Comparison of ENCODE assay signal across 22 mouse cellular contexts in the genomic region with DNA sequence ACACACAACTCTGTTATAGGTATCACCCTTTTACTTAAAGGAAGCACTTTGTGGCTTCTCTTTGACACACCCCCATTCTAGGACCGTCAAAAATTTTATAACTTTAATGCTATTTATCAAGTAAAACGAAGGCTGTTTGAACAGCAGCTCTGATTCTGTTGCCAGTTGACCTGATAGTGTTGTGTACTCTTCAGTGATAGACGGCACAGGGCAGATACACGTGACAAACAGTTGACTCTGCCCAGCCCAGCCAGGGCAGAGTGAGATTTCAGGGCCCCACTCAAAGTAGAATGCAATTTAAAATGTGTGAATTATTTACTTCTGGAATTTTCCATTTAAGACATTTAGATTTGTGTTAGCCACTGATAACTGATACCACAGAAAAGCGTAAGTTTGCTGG. TPM values are rescaled to one million over a fixed set of nuclear protein-coding genes. Genes with fewer than 3 reads are reported as not detected.
DNase-seq lines count a peak whose midpoint lies in the region; ATAC-seq and TF ChIP-seq lines count a peak whose summit lies in the region.
"Had no signal": no experiment of that assay in that cellular context is flagged by ENCODE, and none has a peak within 500 bp of the region (broad histone marks: within the 10 kb centered on the region; RNA-seq: fewer than 3 reads in every experiment).

No protein-coding gene starts in this region.

- H3K36me3 ChIP-seq in kidney, adult 2 months (ENCODE audit: control insufficient read depth, insufficient read depth, low read length): no peaks in the 10 kb centered on the region
- H3K36me3 ChIP-seq in kidney, embryonic 15.5 days: no peaks in the 10 kb centered on the region
- no peaks in the 10 kb centered on the region for H3K36me3 ChIP-seq in stomach, postnatal 0 days (ENCODE audit: control insufficient read depth, insufficient read depth, low read length)
- H3K36me3 ChIP-seq: embryonic facial prominence, embryonic 13.5 days; embryonic facial prominence, embryonic 15.5 days; forebrain, embryonic 10.5 days; forebrain, embryonic 12.5 days had no signal

- no peak for TF ChIP-seq POLR2A in kidney, adult 2 months (IDR thresholded peaks at IDR 0.05; ENCODE audit: low read depth, low read length)

- H3K9ac ChIP-seq in kidney, embryonic 15.5 days: no peak overlapping the region
- H3K9ac ChIP-seq in stomach, postnatal 0 days (ENCODE audit: low read length): no peak overlapping the region
- H3K9ac ChIP-seq: embryonic facial prominence, embryonic 13.5 days; embryonic facial prominence, embryonic 15.5 days; forebrain, embryonic 12.5 days had no signal

- H3K4me1 ChIP-seq in kidney, adult 2 months (ENCODE audit: control insufficient read depth, insufficient read depth, low read length): peaks cover 6% of the 10 kb centered on the region; the same call in 1 of the 2 replicates
- H3K4me1 ChIP-seq in kidney, embryonic 15.5 days: peaks cover 10% of the 10 kb centered on the region; the same call in 1 of the 2 replicates
- no peaks in the 10 kb centered on the region; the same call in 1 of the 2 replicates for H3K4me1 ChIP-seq in stomach, postnatal 0 days (replicated peaks; ENCODE audit: control insufficient read depth, insufficient read depth)
- H3K4me1 ChIP-seq: forebrain, embryonic 10.5 days; forebrain, embryonic 12.5 days had no signal

- H3K4me3 ChIP-seq in kidney, adult 2 months (ENCODE audit: insufficient read depth, low read depth, low read length): no peak overlapping the region
- H3K4me3 ChIP-seq in kidney, embryonic 15.5 days (replicated peaks): no peak overlapping the region
- no peak overlapping the region for H3K4me3 ChIP-seq in stomach, postnatal 0 days (ENCODE audit: low read depth, low read length)
- H3K4me3 ChIP-seq: embryonic facial prominence, embryonic 13.5 days; embryonic facial prominence, embryonic 15.5 days; erythroblast, embryonic 14.5 days; forebrain, embryonic 10.5 days; forebrain, embryonic 12.5 days had no signal

- WGBS in kidney, adult 2 months: 73% methylated on average over 5 of the region's 5 CpGs
- 81% methylated on average over 5 of the region's 5 CpGs for WGBS in kidney, embryonic 15.5 days
- WGBS in stomach, postnatal 0 days: 47% methylated on average over 5 of the region's 5 CpGs

- H3K27ac ChIP-seq in kidney, adult 2 months (ENCODE audit: insufficient read depth, low read depth, low read length): no peak overlapping the region
- H3K27ac ChIP-seq in kidney, embryonic 15.5 days: no peak overlapping the region
- H3K27ac ChIP-seq in stomach, postnatal 0 days (replicated peaks): no peak overlapping the region
- H3K27ac ChIP-seq: embryonic facial prominence, embryonic 13.5 days; embryonic facial prominence, embryonic 15.5 days; forebrain, embryonic 10.5 days; forebrain, embryonic 12.5 days had no signal

- no peak overlapping the region for H3K4me2 ChIP-seq in kidney, embryonic 15.5 days
- H3K4me2 ChIP-seq in stomach, postnatal 0 days (replicated peaks; ENCODE audit: low read depth): no peak overlapping the region
- H3K4me2 ChIP-seq: embryonic facial prominence, embryonic 13.5 days; embryonic facial prominence, embryonic 15.5 days; forebrain, embryonic 12.5 days had no signal

- peak; percentile 10 for DNase-seq in kidney, adult 2 months
- peak; percentile 16 for DNase-seq in lung, postnatal 25 days (ENCODE audit: low spot score)
- DNase-seq in lung, postnatal 14 days: no peak
- peak; percentile 60 for DNase-seq in stomach, postnatal 0 days (ENCODE audit: low spot score)
- no peak for DNase-seq in layer of hippocampus, postnatal 25 days (ENCODE audit: extremely low spot score in 1 of 2, low spot score in 1 of 2)
- DNase-seq: adrenal gland, adult 2 months; adrenal gland, postnatal 10 days; adrenal gland, postnatal 25 days; cerebellum, adult 11 months; cerebellum, adult 18-20 months; cerebellum, adult 8-10 months; cerebellum, adult 9-11 months; cerebellum, postnatal 14 days; cerebellum, postnatal 36 days; embryo, embryonic 11 days had no signal

- no peak for TF ChIP-seq EP300 in stomach, postnatal 0 days (optimal IDR thresholded peaks at IDR 0.05)

- no peak for TF ChIP-seq CTCF in kidney, adult 2 months (conservative IDR thresholded peaks at IDR 0.05; ENCODE audit: insufficient read depth, insufficient read length, low read depth, low read length)
- TF ChIP-seq CTCF in stomach, postnatal 0 days (IDR thresholded peaks at IDR 0.05; ENCODE audit: low read depth): no peak

- no peak for ATAC-seq in kidney, embryonic 15.5 days (replicated peaks; ENCODE audit: low FRiP score)
- peak; percentile 85; the same call in 1 of the 2 replicates for ATAC-seq in stomach, postnatal 0 days (ENCODE audit: low FRiP score, low TSS enrichment)
- ATAC-seq: forebrain, embryonic 14.5 days had no signal

- H3K9me3 ChIP-seq in kidney, embryonic 15.5 days (replicated peaks): no peaks in the 10 kb centered on the region
- H3K9me3 ChIP-seq in stomach, postnatal 0 days (ENCODE audit: control insufficient read depth, low read length): no peaks in the 10 kb centered on the region
- H3K9me3 ChIP-seq: embryonic facial prominence, embryonic 13.5 days; embryonic facial prominence, embryonic 15.5 days; forebrain, embryonic 10.5 days; forebrain, embryonic 12.5 days had no signal

- no peaks in the 10 kb centered on the region for H3K27me3 ChIP-seq in kidney, adult 2 months (replicated peaks; ENCODE audit: control insufficient read depth, insufficient read depth, low read length)
- no peaks in the 10 kb centered on the region for H3K27me3 ChIP-seq in kidney, embryonic 15.5 days
- H3K27me3 ChIP-seq in stomach, postnatal 0 days (ENCODE audit: control insufficient read depth, insufficient read depth, low read length): no peaks in the 10 kb centered on the region
- H3K27me3 ChIP-seq: embryonic facial prominence, embryonic 13.5 days; embryonic facial prominence, embryonic 15.5 days; forebrain, embryonic 12.5 days had no signal

RNA-seq across cellular contexts. Expression of a gene that starts 55.1 kb away (rescaled TPM):
- 0.42 and 1.5 TPM in 2 replicates for polyA plus RNA-seq in kidney, adult 2 months (2012; rRNA removed)
- polyA plus RNA-seq in kidney, embryonic 15.5 days (2015; fragmentation: Nextera tagmentation; extraction: Ambion mirVana): 1.8 TPM in 2 replicates
- polyA plus RNA-seq in stomach, postnatal 0 days (2015; fragmentation: Nextera tagmentation; extraction: Ambion mirVana): 0.67 and 1.0 TPM in 2 replicates
- 10 to 100 TPM; 29.3 to 32.1 TPM for total RNA-seq in layer of hippocampus, postnatal 25 days (2021)

Comparison
In these comparisons a context has a peak if more than half of its experiments do, and no peak if none do; other contexts are left out.
1. DNase-seq: peak in kidney, adult 2 months (single experiment), lung, postnatal 25 days (single experiment) and stomach, postnatal 0 days (single experiment); none in lung, postnatal 14 days (single experiment) and layer of hippocampus, postnatal 25 days (0 of 2).